Mouse (Mus musculus) kidney, adult 8-10 months (tissue): ENCODE measurements at regions not wholly inside any gene's neighbourhood (a gene's known extent, or its start where the extent isn't known, plus 50 kb on each side); places are given as distances from the start of the nearest gene placed in this dataset.
A peak's percentile ranks its signal among the peaks of the same experiment; 100 is the strongest.

Experiments
- DNase-seq, 2 experiments: peaks; one replicate each; pipeline ENCODE4 v3.0.0; 2022

DNA sequence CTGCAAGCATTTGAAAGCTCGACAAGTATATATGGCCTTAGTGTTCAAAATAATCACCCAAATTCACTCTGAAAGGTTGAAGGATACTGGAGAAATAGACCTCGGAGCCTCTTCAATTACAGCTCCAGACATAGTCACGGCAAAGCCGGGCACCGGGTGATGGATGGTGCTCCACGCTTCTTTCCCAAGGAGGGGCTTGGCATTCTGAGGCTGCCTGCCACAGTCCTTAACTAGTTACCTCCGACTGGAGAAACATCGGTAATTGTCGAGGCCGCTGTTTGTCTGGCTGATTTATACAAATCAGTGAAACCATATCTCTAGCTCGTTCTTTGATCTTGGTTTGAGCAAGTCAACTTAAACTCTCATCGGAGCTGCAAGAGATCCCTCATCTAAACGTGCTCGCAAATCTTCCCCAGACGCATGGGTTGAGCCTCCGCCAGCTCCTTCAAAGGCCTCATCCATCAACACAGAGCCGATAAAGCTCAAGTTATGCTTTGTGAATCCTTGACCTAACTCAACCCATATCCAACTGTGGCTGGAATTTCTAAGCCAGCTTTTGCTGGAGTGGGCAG lies 145.4 kb upstream of the Stx16 start:
- no peak for DNase-seq

- no peak for DNase-seq
Measured at GRCm38 (mm10) chr2:173935706-173936105, 140.4 kb upstream of the Stx16 start.

GRCm38 (mm10) chr2:173937531-173938439 lies 138.3 kb upstream of the Stx16 start:
- DNase-seq, result no peak

GRCm38 (mm10) chr2:173938440-173938787 lies 137.7 kb upstream of the Stx16 start:
- no peak for DNase-seq

- DNase-seq, result no peak
Measured at GRCm38 (mm10) chr2:173945441-173945840, 130.7 kb upstream of the Stx16 start.

- DNase-seq, result no peak
Measured at GRCm38 (mm10) chr2:173948586-173948985, 127.5 kb upstream of the Stx16 start.

- no peak for DNase-seq
Measured at GRCm38 (mm10) chr2:173950164-173950891, 125.8 kb upstream of the Stx16 start.

GRCm38 (mm10) chr2:173966111-173966510 lies 110.0 kb upstream of the Stx16 start:
- DNase-seq, result no peak

DNA sequence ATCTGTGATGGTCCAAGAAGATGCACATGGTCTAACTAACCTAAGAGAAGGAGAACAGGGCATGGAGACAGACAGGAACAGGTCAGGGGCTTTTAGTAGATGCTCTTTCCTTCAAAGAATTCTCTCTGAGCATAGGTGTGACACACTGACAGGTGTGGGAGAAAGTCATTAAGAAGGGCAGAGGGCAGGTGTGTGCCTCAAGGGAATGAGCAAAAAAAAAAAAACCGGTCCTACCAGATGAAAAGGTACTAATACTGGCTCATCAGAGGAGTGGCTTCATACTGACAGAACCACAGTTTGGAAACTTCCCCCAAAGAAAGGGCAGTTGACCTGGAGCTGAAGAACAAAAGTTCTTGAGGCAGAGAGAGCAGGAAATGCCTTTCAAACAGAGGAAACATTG lies 105.3 kb upstream of the Stx16 start:
- DNase-seq, result no peak

DNA sequence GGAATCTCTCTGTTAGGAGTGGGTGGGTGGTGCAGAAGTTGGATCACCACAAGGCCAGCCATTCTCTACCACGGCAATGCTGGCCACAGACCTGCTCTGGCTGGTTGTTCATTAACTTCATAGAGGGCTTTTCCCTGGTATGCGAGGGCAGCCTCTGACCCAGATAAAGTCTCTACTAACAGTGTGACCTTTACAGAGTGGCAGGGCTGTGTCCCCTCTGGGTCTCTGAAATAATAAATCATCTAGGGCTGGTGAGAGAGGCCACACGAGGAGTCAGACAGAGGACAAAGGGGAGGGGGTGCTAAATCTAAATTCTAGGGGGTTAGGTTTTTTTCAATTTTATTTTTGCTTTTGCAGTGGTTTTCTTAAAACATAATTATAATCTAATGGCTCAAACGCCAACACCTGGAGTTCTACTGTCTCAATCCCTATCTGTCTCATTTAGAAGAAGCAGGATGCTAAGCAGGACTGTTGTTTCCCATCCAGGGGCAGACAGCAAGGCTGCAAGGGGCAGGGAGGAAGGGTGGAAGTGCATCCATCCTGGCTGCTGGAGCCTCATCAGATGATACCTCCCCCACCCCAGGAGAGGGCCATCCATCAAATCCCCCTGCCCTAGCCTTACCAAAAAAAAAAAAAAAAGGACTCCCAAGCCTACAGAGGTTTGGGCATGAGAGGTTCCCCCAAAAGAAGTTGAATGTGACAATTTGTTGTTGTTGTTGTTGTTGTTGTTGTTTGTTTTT lies 99.6 kb upstream of the Stx16 start:
- peak; percentile 79 to 90 for DNase-seq

GRCm38 (mm10) chr2:173977236-173978053 lies 98.7 kb upstream of the Stx16 start:
- peak; percentile 54 to 73 for DNase-seq

DNA sequence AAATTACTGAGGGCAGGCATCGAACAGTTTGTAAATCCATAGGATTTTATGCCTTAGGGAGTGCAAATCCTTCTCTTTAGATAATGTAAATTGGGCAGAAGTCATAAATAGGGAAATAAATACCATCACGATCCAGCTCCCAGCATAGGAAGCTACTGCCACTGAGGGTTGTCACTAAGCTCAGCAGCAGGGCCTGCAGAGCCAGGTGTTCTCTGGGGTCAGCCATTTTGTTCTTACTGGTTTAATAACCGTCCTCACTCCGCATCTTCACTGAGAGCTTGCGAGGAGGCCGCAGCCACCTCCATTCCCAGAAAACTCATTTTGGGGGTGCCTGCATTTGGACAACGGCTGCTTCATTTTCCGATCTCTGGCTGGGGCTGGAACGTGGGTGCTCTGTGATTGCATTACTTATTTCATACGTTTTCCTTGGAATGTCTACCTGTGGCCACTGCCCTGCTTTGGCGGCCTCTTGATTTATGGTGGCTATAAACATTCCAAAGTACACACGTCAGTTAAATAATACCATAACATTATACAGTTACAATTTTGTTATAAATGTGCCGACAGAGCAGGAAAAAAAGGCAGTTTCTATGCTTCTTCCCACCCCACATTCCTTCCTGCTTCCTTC lies 97.9 kb upstream of the Stx16 start:
- DNase-seq, result no peak

DNA sequence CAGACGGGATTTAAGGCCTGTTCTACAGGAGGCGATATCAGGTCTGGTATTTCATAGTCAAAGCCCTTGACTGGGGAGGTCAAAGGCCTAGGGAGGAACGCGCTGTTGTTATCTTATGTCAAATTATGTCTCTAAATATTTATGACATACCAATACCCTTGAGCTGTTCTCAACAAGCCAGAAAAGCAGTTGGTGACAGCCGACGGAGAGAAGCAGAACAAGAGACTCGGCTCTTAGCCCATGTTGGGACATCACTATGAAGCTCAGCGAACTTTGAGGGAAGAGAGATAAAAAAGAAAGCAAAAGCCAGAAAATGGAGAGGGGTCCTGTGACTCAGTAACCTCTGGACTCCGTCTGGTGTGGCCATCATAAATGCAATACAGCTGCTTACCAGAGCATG lies 95.1 kb upstream of the Stx16 start:
- DNase-seq, result no peak

DNA sequence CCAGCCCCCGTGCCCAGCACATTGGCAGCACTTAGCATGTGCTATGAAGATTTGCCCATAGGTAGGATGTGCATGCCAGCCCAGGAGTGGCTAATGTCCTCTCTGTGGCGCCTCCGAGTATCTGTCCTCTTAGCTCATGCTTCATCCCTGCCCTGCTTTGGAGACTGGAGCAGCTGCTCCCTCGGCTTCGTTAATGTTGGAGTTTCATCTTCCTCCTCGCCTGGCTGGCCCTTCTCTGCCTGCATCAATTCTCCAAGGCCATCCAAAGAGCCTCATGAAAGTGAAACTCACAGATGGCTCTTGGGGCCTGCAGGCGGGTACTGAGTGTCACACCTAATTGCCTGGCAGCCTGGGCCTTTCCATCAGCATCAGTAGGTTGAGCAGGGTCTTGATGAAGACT lies 88.6 kb upstream of the Stx16 start:
- DNase-seq, result no peak

- no peak for DNase-seq
Measured at GRCm38 (mm10) chr2:173987921-173988320, 88.2 kb upstream of the Stx16 start.

- no peak for DNase-seq
Measured at GRCm38 (mm10) chr2:173988641-173989336, 87.3 kb upstream of the Stx16 start.

DNA sequence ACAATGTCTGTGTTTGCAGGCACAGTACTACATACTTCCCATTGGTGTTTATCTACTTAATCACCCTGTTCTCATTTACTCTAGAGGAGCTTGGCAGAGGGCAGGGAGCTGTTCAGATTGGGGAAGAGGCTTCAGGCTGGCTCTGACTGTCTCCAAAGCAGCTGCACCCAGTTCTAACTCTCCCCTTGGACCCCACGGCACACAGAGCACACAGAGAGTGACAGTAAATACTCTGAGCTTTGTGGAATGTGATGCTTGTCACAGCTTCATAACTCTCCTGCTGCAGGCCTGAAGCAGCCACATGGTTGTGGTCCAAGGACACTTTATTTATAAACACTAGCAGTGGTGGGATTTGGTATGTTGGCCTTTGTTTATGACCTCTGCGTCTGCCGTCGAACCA lies 85.4 kb upstream of the Stx16 start:
- DNase-seq, result no peak

DNA sequence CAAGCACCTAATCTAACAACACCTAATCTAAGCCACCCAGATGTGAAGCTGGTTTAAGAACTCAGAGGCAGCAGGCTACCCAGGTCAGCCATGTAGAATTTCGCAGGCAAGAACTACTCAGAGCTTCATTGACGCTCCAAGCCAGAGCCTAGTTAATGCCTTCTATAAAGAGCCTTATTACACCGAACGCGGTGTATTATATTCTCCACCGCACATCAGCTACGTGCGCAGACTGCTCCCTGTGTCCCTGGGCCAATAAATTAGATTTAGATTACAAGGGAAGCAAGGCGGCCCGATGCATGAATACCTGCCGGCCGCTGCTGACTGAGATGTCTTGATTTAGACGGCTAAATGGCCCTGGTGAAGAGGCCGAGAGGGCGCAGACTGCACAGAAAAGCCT lies 84.7 kb upstream of the Stx16 start:
- no peak for DNase-seq

DNA sequence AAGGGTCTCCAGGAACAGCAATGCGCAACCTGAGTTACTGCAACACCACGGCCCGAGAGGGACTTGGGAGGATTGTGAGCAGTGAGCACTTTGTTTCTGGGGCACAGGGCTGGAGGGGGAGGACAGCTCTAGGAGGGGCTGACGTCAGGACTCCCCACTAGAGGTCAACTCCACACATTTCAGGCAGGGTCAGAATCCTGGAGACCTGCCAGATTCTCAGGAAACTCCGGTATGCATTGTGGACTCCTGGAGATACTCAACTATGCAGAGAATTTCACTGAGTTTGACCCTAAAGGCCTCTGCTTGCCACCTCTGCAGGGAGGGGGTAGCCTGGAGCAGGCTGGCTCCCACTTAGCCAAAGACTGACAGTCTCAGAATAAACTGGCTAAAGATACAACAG lies 84.1 kb upstream of the Stx16 start:
- DNase-seq, result peak; percentile 56 to 81

GRCm38 (mm10) chr2:173993431-173993955 lies 82.6 kb upstream of the Stx16 start:
- DNase-seq, result no peak
